Comparison of ENCODE assay signal across 23 mouse cellular contexts in genomic region chr17:79907698-79908097, GRCm38 (mm10). TPM values are rescaled to one million over a fixed set of nuclear protein-coding genes. Genes with fewer than 3 reads are reported as not detected.
DNase-seq lines count a peak whose midpoint lies in the region; ATAC-seq and TF ChIP-seq lines count a peak whose summit lies in the region.
"Had no signal": no experiment of that assay in that cellular context is flagged by ENCODE, and none has a peak within 500 bp of the region (broad histone marks: within the 10 kb centered on the region; RNA-seq: fewer than 3 reads in every experiment).

No protein-coding gene starts in this region.

- H3K4me2 ChIP-seq in intestine, embryonic 15.5 days (replicated peaks), result no peak overlapping the region
- H3K4me2 ChIP-seq in intestine, postnatal 0 days (replicated peaks; ENCODE audit: low read depth), result no peak overlapping the region; the same call in 1 of the 2 replicates
- H3K4me2 ChIP-seq: embryonic facial prominence, embryonic 13.5 days; embryonic facial prominence, embryonic 15.5 days; forebrain, embryonic 13.5 days; forebrain, embryonic 15.5 days had no signal

- H3K27me3 ChIP-seq in MEL (ENCODE audit: control insufficient read depth in 1 of 2, insufficient read depth in 2 of 2, low read length in 2 of 2), result no peaks in the 10 kb centered on the region
- no peaks in the 10 kb centered on the region for H3K27me3 ChIP-seq in intestine, embryonic 15.5 days (replicated peaks)
- no peaks in the 10 kb centered on the region for H3K27me3 ChIP-seq in intestine, postnatal 0 days (replicated peaks; ENCODE audit: control insufficient read depth, insufficient read depth, low read length)
- H3K27me3 ChIP-seq: embryonic facial prominence, embryonic 13.5 days; embryonic facial prominence, embryonic 15.5 days; forebrain, embryonic 13.5 days; forebrain, embryonic 15.5 days had no signal

- H3K9ac ChIP-seq in MEL (ENCODE audit: control insufficient read depth, low read depth, low read length, poor library complexity, severe bottlenecking), result no peak overlapping the region
- H3K9ac ChIP-seq in intestine, embryonic 15.5 days, result no peak overlapping the region
- no peak overlapping the region for H3K9ac ChIP-seq in intestine, postnatal 0 days (ENCODE audit: low read depth, low read length)
- H3K9ac ChIP-seq: embryonic facial prominence, embryonic 13.5 days; embryonic facial prominence, embryonic 15.5 days; forebrain, embryonic 13.5 days; forebrain, embryonic 15.5 days; forebrain, postnatal 0 days had no signal

- peaks cover 21 to 23% of the 10 kb centered on the region in 2 experiments for H3K4me1 ChIP-seq in MEL (ENCODE audit: control insufficient read depth in 1 of 2, insufficient read depth in 2 of 2, low read length in 2 of 2)
- no peaks in the 10 kb centered on the region for H3K4me1 ChIP-seq in intestine, embryonic 15.5 days (replicated peaks)
- peaks cover 6% of the 10 kb centered on the region; the same call in 1 of the 2 replicates for H3K4me1 ChIP-seq in intestine, postnatal 0 days (replicated peaks; ENCODE audit: control insufficient read depth, insufficient read depth, low read length)
- H3K4me1 ChIP-seq: embryonic facial prominence, embryonic 15.5 days; forebrain, embryonic 10.5 days; forebrain, embryonic 13.5 days; forebrain, embryonic 15.5 days had no signal

- H3K79me2 ChIP-seq in MEL (ENCODE audit: control insufficient read depth, insufficient read depth, low read length, poor library complexity), result no peaks in the 10 kb centered on the region

- no peak for TF ChIP-seq CTCF in MEL (IDR thresholded peaks at IDR 0.05 in 2 of 3, conservative IDR thresholded peaks at IDR 0.05 in 1 of 3; ENCODE audit: control insufficient read depth in 1 of 3, insufficient read depth in 1 of 3, low read depth in 2 of 3, low read length in 3 of 3, poor library complexity in 1 of 3, severe bottlenecking in 1 of 3)
- no peak for TF ChIP-seq CTCF in intestine, postnatal 0 days (IDR thresholded peaks at IDR 0.05; ENCODE audit: low read depth)

- TF ChIP-seq EP300 in MEL (IDR thresholded peaks at IDR 0.05; ENCODE audit: low read depth in 1 of 2, low read length in 2 of 2), result no peak

- 64% methylated on average over 4 of the region's 4 CpGs for WGBS in intestine, embryonic 15.5 days
- WGBS in intestine, postnatal 0 days, result 46% methylated on average over 4 of the region's 4 CpGs

- no peak for DNase-seq in MEL (ENCODE audit: low read depth, low spot score)
- DNase-seq in yolk sac, embryonic 10.5 days (ENCODE audit: low spot score), result peak; percentile 15
- no peak for DNase-seq in cerebellum, postnatal 14 days
- DNase-seq in embryo, embryonic 10 days (ENCODE audit: low spot score), result no peak
- DNase-seq in Muller cell, postnatal 12 days (ENCODE audit: inconsistent ontology term), result no peak
- DNase-seq: adrenal gland, adult 2 months; adrenal gland, postnatal 10 days; adrenal gland, postnatal 25 days; cerebellum, adult 11 months; cerebellum, adult 18-20 months; cerebellum, adult 8-10 months; cerebellum, adult 9-11 months; cerebellum, postnatal 25 days; embryo, embryonic 11 days; forebrain, postnatal 0 days had no signal

- no peaks in the 10 kb centered on the region for H3K9me3 ChIP-seq in MEL (replicated peaks; ENCODE audit: insufficient read depth, low read length)
- H3K9me3 ChIP-seq in intestine, embryonic 15.5 days, result no peaks in the 10 kb centered on the region
- no peaks in the 10 kb centered on the region for H3K9me3 ChIP-seq in intestine, postnatal 0 days (ENCODE audit: control insufficient read depth)
- H3K9me3 ChIP-seq: embryonic facial prominence, embryonic 13.5 days; embryonic facial prominence, embryonic 15.5 days; forebrain, embryonic 10.5 days; forebrain, embryonic 13.5 days; forebrain, embryonic 15.5 days had no signal

- H3K27ac ChIP-seq in MEL (ENCODE audit: control insufficient read depth, low read depth, low read length), result no peak overlapping the region
- H3K27ac ChIP-seq in intestine, embryonic 15.5 days, result no peak overlapping the region
- no peak overlapping the region for H3K27ac ChIP-seq in intestine, postnatal 0 days (ENCODE audit: low read depth, low read length)
- H3K27ac ChIP-seq: embryonic facial prominence, embryonic 13.5 days; embryonic facial prominence, embryonic 15.5 days; forebrain, embryonic 10.5 days; forebrain, embryonic 13.5 days; forebrain, embryonic 15.5 days had no signal

- peak; percentile 62 for ATAC-seq in intestine, embryonic 15.5 days
- peak; percentile 66 for ATAC-seq in intestine, postnatal 0 days
- ATAC-seq: forebrain, embryonic 13.5 days; forebrain, embryonic 15.5 days; forebrain, postnatal 0 days had no signal

- TF ChIP-seq POLR2A in MEL (IDR thresholded peaks at IDR 0.05; ENCODE audit: control insufficient read depth in 1 of 2, insufficient read depth in 1 of 2, low read depth in 1 of 2, low read length in 2 of 2, poor library complexity in 1 of 2), result no peak

- peaks cover 0 to 28% of the 10 kb centered on the region in 2 experiments; a peak in 2 of 4 replicates for H3K36me3 ChIP-seq in MEL (ENCODE audit: control insufficient read depth in 1 of 2, insufficient read depth in 2 of 2, low read length in 2 of 2)
- H3K36me3 ChIP-seq in intestine, embryonic 15.5 days, result no peaks in the 10 kb centered on the region
- no peaks in the 10 kb centered on the region for H3K36me3 ChIP-seq in intestine, postnatal 0 days (ENCODE audit: control insufficient read depth, insufficient read depth)
- H3K36me3 ChIP-seq: embryonic facial prominence, embryonic 13.5 days; embryonic facial prominence, embryonic 15.5 days; forebrain, embryonic 10.5 days; forebrain, embryonic 15.5 days had no signal

- no peak overlapping the region for H3K4me3 ChIP-seq in MEL (ENCODE audit: control insufficient read depth in 1 of 2, insufficient read depth in 1 of 2, low read depth in 2 of 2, low read length in 2 of 2)
- no peak overlapping the region for H3K4me3 ChIP-seq in intestine, embryonic 15.5 days (replicated peaks)
- no peak overlapping the region for H3K4me3 ChIP-seq in intestine, postnatal 0 days (ENCODE audit: low read depth, low read length)
- H3K4me3 ChIP-seq: embryonic facial prominence, embryonic 13.5 days; embryonic facial prominence, embryonic 15.5 days; erythroblast, embryonic 14.5 days; forebrain, embryonic 10.5 days; forebrain, embryonic 13.5 days; forebrain, embryonic 15.5 days had no signal

- no peak for TF ChIP-seq RAD21 in MEL (IDR thresholded peaks at IDR 0.05; ENCODE audit: low read depth, low read length)

TF ChIP-seq in MEL, 35 proteins besides CTCF, POLR2A, EP300 and RAD21:
- TF ChIP-seq MYB (IDR thresholded peaks at IDR 0.05; ENCODE audit: low read depth, low read length), result no peak
- no peak for TF ChIP-seq POLR2AphosphoS2 (IDR thresholded peaks at IDR 0.05; ENCODE audit: low read length)
- TF ChIP-seq NRF1 (IDR thresholded peaks at IDR 0.05; ENCODE audit: insufficient read depth, low read depth, low read length, poor library complexity, severe bottlenecking), result 0 out of 2 replicates have a peak, but pooled peaks have one; percentile 19
- TF ChIP-seq ELF1 (IDR thresholded peaks at IDR 0.05; ENCODE audit: low read depth, low read length), result no peak
- TF ChIP-seq USF2 (IDR thresholded peaks at IDR 0.05; ENCODE audit: borderline replicate concordance in 1 of 2, insufficient read depth in 1 of 2, low read depth in 1 of 2, low read length in 2 of 2), result no peak
- TF ChIP-seq SMC3 (IDR thresholded peaks at IDR 0.05; ENCODE audit: low read depth, low read length), result no peak

RNA-seq across cellular contexts. Expression of gene Atl2, which starts 11.8 kb away (rescaled TPM):
- total RNA-seq in MEL (2012; rRNA removed), result 28.9 and 29.5 TPM in 2 replicates
- polyA plus RNA-seq in MEL (2012; ENCODE audit: insufficient read depth in 1 of 2, insufficient read length in 2 of 2, low read depth in 1 of 2, low replicate concordance in 2 of 2, missing spikeins in 1 of 2), result 100 to 1,000 TPM in 1 of 2 experiments, 10 to 100 TPM in 1; 43.3 to 118 TPM
- polyA plus RNA-seq in intestine, embryonic 15.5 days (2015; fragmentation: Nextera tagmentation; extraction: Ambion mirVana), result 42.6 and 43.9 TPM in 2 replicates
- polyA plus RNA-seq in intestine, postnatal 0 days (2015; fragmentation: Nextera tagmentation; extraction: Ambion mirVana), result 110 and 112 TPM in 2 replicates
